Mouse (Mus musculus): ENCODE data around the gene Get4. TPM values are rescaled to one million over a fixed set of nuclear protein-coding genes. Genes with fewer than 3 reads are reported as not detected.
A peak's percentile ranks its signal among the peaks of the same experiment; 100 is the strongest.

Gene Get4
- polyA plus RNA-seq, 1 experiment from 2014 or later, result 132 TPM

DNA sequence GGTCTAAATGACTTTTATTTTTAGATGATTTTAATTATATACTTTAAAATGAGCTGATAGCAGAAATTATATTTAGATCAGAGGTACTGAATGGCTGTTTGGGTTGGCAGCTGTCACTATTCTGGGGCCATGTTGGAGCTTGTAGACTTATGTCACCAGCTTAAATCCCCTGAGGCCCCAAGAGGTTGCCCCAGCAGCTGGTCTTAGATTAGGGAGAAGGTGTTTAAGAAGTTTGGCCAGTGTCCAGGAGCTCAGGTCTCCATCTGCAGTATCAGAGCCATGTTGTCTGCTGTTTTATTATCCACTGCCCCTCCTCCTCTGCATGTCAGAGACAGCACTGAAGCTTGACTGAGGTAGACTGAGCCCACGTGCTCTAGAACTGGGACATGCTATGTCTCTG, 8.7 kb upstream of the Get4 start:
- H3K4me3 ChIP-seq, result no peak overlapping the region
- H3K27me3 ChIP-seq, result no peaks in the 10 kb centered on the region
- H3K4me2 ChIP-seq, result no peak overlapping the region
- H3K9ac ChIP-seq, result no peak overlapping the region
- no peaks in the 10 kb centered on the region for H3K9me3 ChIP-seq (replicated peaks)
- 29% methylated on average over 1 of the region's 1 CpGs for WGBS
- peaks cover 60% of the 10 kb centered on the region for H3K36me3 ChIP-seq
- peak overlapping the region; percentile 52 for H3K27ac ChIP-seq
- H3K4me1 ChIP-seq (replicated peaks), result peaks cover 29% of the 10 kb centered on the region
- peak; percentile 50; the same call in 1 of the 2 replicates for ATAC-seq (replicated peaks; ENCODE audit: insufficient number of reproducible peaks, insufficient read depth, low FRiP score, low read depth)

DNA sequence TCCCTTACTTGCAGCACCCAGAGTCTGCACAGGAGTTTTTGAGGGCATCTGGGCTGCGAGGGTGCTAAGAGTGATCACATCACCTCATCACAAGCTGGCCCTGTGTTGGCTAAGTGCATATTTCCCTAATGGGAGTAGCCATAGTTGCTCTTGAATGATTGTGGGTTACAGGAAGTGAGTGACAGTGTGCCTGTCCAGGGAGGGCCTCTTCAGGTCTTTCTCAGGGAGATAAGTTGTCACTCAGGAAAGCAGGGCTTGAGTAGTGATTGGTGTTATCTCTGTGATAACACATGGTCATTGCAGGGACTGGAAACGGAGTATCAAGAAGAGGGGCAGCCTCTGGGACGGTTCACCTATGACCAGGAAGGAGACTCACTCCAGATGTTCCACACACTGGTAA, 4.4 kb upstream of the Get4 start:
- H3K4me3 ChIP-seq, result no peak overlapping the region
- WGBS, result 55% methylated on average over 3 of the region's 3 CpGs
- H3K36me3 ChIP-seq, result peaks cover 39% of the 10 kb centered on the region
- no peak overlapping the region for H3K9ac ChIP-seq
- ATAC-seq (replicated peaks; ENCODE audit: insufficient number of reproducible peaks, insufficient read depth, low FRiP score, low read depth), result no peak
- no peak overlapping the region for H3K27ac ChIP-seq
- H3K27me3 ChIP-seq, result no peaks in the 10 kb centered on the region
- peaks cover 15% of the 10 kb centered on the region for H3K4me1 ChIP-seq (replicated peaks)
- no peak overlapping the region for H3K4me2 ChIP-seq
- H3K9me3 ChIP-seq (replicated peaks), result no peaks in the 10 kb centered on the region

DNA sequence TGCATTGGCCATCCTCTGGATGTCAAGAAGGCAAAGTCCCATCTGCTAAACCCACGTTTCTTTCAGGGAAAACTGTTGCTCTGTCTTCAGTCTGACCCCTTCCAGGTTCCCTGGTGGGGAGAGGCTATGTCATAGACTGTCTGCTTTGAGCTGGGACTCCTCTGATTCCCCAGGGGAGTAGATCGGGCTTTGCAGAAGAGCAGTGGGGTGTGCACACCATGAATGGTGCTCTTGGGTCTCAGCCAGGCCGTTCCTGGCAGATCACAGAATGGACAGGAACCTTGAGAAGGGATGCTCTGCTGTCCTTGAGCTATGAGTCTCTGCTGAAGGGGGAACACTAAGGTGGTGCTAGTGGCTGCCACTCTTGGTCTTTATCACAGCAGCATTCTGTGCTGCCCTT, 3.3 kb upstream of the Get4 start:
- Histone ChIP-seq H3K4me2 (no peak overlapping the region), H3K9me3 (replicated peaks) (no peaks in the 10 kb centered on the region), H3K4me1 (replicated peaks) (peaks cover 14% of the 10 kb centered on the region), H3K36me3 (peaks cover 39% of the 10 kb centered on the region), H3K9ac (no peak overlapping the region), H3K27ac (no peak overlapping the region), H3K27me3 (no peaks in the 10 kb centered on the region), H3K4me3 (no peak overlapping the region)
- WGBS, result 67% methylated on average over 3 of the region's 3 CpGs
- ATAC-seq (replicated peaks; ENCODE audit: insufficient number of reproducible peaks, insufficient read depth, low FRiP score, low read depth), result no peak

DNA sequence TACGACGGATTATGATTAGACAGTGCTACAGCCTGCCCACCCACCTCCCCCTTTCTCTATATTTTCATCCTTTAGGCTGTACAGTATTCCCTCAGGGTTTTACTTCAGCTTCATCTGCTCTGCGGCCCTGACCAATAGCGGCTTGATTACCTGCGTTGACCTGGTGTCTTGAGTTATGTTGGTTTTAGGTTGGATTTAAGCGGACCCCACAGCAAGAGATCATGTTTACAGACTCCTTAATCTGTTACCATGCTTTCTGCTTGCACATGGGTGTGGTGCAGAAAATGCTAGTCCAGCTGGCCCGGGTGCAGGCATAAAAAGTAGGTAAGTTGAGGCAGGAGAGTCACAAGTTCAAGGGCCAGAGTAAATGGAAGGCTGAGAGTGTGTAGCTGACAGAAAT, 845 bp upstream of the Get4 start:
- peaks cover 36% of the 10 kb centered on the region for H3K4me1 ChIP-seq (replicated peaks)

DNA sequence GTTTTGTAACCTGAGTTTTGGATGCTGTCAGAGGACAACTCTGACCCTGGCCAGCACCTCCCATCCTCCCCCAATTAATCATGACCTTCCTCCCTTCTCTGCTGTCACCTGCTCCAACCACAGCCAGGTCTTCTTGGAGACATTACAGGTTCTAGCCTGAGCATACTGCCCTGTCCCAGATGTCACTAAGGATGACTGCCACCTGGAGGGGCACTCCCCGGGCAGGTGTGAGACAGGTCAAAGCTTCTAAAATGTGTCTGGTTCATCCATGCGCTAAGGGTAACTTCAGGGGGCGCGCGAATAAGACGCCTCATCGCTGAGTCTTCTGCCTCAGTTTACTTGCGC, 416 bp upstream of the Get4 start:
- under 1% methylated on average over 8 of the region's 8 CpGs for WGBS
- peak overlapping the region; percentile 75 for H3K4me3 ChIP-seq
- peaks cover 40% of the 10 kb centered on the region for H3K4me1 ChIP-seq (replicated peaks)
- H3K4me2 ChIP-seq, result peak overlapping the region; percentile 84
- peak overlapping the region; percentile 60 for H3K9ac ChIP-seq
- H3K9me3 ChIP-seq (replicated peaks), result no peaks in the 10 kb centered on the region
- H3K27me3 ChIP-seq, result no peaks in the 10 kb centered on the region
- H3K36me3 ChIP-seq, result peaks cover 23% of the 10 kb centered on the region
- peak; percentile 8 for ATAC-seq (replicated peaks; ENCODE audit: insufficient number of reproducible peaks, insufficient read depth, low FRiP score, low read depth)
- H3K27ac ChIP-seq, result peak overlapping the region; percentile 80

More for the DNA sequence above, 845 bp upstream of the Get4 start:
- Histone ChIP-seq H3K4me2 (peak overlapping the region; percentile 84), H3K4me3 (peak overlapping the region; percentile 75), H3K9me3 (replicated peaks) (no peaks in the 10 kb centered on the region), H3K36me3 (peaks cover 28% of the 10 kb centered on the region), H3K27ac (peak overlapping the region; percentile 80), H3K9ac (no peak overlapping the region), H3K27me3 (no peaks in the 10 kb centered on the region)
- ATAC-seq (replicated peaks; ENCODE audit: insufficient number of reproducible peaks, insufficient read depth, low FRiP score, low read depth), result no peak
- 85% methylated on average over 7 of the region's 7 CpGs for WGBS

DNA sequence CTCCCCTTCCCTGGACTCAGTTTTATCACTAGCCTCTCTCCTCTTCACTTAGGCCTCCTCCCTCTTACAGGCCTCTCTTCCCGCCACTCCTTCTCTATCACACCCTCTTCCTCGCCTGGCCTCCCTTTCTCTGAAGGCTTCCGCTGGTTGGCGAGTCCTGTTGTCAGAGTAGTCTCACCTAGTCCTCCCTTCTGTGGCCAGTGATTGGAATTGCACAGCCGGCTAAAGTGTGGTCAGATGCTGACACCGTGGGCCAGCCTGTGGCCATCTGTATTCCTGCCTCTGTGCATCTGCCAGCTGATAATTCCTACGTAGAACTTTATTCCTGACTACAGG, 754 bp downstream of the Get4 start:
- H3K4me1 ChIP-seq (replicated peaks), result peaks cover 52% of the 10 kb centered on the region
- under 1% methylated on average over 7 of the region's 7 CpGs for WGBS

DNA sequence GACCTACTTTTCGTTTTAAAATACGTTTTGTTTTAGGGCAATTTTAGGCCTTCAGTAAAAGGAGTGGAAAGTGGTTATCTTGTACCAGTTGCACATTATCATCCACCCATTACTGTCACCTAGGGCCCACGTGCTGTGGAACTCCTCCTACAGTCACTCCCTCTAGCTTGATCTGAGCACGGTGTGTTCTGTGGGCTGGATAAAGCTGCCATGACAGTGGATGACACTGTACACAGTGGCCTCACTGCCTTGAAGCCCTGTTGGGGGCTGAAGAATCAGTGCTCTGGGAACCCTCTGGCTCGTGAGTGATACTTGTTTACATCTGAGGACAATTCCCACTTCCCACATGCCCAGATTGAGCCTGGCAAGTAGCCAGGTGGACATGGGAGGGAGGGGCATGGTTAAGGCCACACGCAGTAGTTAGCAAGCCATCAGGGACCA, 1.2 kb downstream of the Get4 start:
- WGBS, result 4% methylated on average over 6 of the region's 6 CpGs
- H3K36me3 ChIP-seq, result peaks cover 7% of the 10 kb centered on the region; the same call in 1 of the 2 replicates
- no peaks in the 10 kb centered on the region for H3K9me3 ChIP-seq (replicated peaks)
- H3K27me3 ChIP-seq, result no peaks in the 10 kb centered on the region
- peak overlapping the region; percentile 83 for H3K9ac ChIP-seq
- peak overlapping the region; percentile 93 for H3K27ac ChIP-seq
- no peak for ATAC-seq (replicated peaks; ENCODE audit: insufficient number of reproducible peaks, insufficient read depth, low FRiP score, low read depth)
- H3K4me1 ChIP-seq (replicated peaks), result peaks cover 56% of the 10 kb centered on the region
- H3K4me2 ChIP-seq, result peak overlapping the region; percentile 84
- H3K4me3 ChIP-seq, result peak overlapping the region; percentile 75

More for the DNA sequence above, 754 bp downstream of the Get4 start:
- Histone ChIP-seq H3K36me3 (peaks cover 12% of the 10 kb centered on the region), H3K9me3 (replicated peaks) (no peaks in the 10 kb centered on the region), H3K4me3 (peak overlapping the region; percentile 75), H3K4me2 (peak overlapping the region; percentile 84), H3K27ac (peak overlapping the region; percentile 93), H3K9ac (peak overlapping the region; percentile 83), H3K27me3 (no peaks in the 10 kb centered on the region)
- no peak for ATAC-seq (replicated peaks; ENCODE audit: insufficient number of reproducible peaks, insufficient read depth, low FRiP score, low read depth)

DNA sequence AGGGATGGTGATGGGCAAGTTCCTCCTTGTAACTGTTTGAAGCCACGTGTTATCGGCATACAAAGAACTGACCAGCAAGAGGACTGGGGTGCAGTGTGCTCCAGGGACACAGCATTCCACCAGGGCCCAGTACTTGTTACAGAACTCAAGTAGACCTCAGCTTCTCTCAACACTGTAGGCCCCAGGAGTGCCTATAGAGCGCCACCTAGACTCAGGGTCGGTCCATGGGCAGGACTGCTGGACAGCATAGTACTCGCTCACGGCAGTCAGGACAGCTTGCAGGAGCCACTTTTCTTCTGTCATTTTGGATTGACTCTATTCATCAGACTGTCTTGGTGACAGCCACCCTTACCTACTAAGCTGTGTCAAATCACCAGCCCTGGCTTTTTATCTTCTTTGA, 2.8 kb downstream of the Get4 start:
- Histone ChIP-seq H3K4me2 (no peak overlapping the region), H3K27ac (0 out of 2 replicates have a peak overlapping the region, but pooled peaks have one; percentile 64), H3K4me3 (no peak overlapping the region), H3K27me3 (no peaks in the 10 kb centered on the region), H3K9me3 (replicated peaks) (no peaks in the 10 kb centered on the region), H3K36me3 (no peaks in the 10 kb centered on the region), H3K4me1 (replicated peaks) (peaks cover 70% of the 10 kb centered on the region), H3K9ac (peak overlapping the region; percentile 27; the same call in 1 of the 2 replicates)
- 72% methylated on average over 6 of the region's 6 CpGs for WGBS
- ATAC-seq (replicated peaks; ENCODE audit: insufficient number of reproducible peaks, insufficient read depth, low FRiP score, low read depth), result no peak

DNA sequence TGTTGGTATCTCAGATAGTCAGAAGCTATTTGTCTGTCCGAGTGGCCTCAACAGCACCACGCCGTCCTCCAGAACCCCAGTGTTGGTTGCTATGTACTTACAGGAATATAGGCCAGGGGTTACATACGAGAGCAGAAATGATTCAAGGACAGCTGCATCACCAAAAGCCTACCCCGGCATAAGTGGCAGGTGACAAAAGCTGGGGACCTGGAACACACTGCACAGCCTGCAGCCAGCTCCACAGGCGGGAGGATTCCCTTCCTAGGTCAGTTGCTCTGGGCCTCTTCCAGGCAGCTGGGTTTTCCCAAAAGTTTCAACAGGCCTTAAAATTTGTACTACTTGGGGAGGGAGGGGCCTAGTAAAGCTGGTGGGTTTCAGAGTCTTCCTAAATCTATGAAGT, 3.7 kb downstream of the Get4 start:
- Histone ChIP-seq H3K4me2 (peak overlapping the region; percentile 22; the same call in 1 of the 2 replicates), H3K9ac (0 out of 2 replicates have a peak overlapping the region, but pooled peaks have one; percentile 6)

DNA sequence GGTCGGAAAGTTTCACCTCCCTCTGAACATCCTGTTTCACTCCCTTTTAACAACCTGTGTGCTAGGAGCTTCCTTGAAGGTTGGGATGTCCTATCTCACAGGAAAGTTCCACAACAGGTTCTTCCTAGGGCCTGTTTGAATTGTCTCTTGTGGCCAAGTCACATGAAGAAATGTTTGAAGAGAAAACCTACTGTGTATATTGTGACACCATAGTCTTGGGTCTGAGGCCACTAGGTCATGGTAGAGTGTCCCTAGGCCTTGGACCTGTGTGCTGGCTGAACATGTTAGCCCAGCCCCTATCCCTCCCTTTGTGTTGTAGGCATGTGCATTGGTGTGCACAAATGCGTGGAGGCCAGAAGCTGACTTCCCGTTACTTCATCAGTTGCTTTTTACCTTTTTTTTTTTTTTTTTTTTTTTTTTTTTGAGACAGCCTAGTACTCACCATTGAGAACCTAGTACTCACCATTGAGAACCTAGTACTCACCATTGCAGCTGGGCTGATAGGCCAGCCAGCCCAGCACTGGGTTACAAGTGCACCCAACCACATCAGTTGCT, 4.2 kb downstream of the Get4 start:
- Histone ChIP-seq H3K36me3 (no peaks in the 10 kb centered on the region), H3K4me3 (no peak overlapping the region), H3K27me3 (no peaks in the 10 kb centered on the region), H3K9ac (no peak overlapping the region), H3K9me3 (replicated peaks) (no peaks in the 10 kb centered on the region), H3K4me2 (no peak overlapping the region; the same call in 1 of the 2 replicates), H3K4me1 (replicated peaks) (peaks cover 78% of the 10 kb centered on the region), H3K27ac (peak overlapping the region; percentile 69)
- no peak for ATAC-seq (replicated peaks; ENCODE audit: insufficient number of reproducible peaks, insufficient read depth, low FRiP score, low read depth)
- 81% methylated on average over 3 of the region's 3 CpGs for WGBS

More for the DNA sequence above, 3.7 kb downstream of the Get4 start:
- no peaks in the 10 kb centered on the region for H3K27me3 ChIP-seq
- peaks cover 79% of the 10 kb centered on the region for H3K4me1 ChIP-seq (replicated peaks)
- H3K9me3 ChIP-seq (replicated peaks), result no peaks in the 10 kb centered on the region
- H3K4me3 ChIP-seq, result no peak overlapping the region
- WGBS, result 67% methylated on average over 6 of the region's 6 CpGs
- ATAC-seq (replicated peaks; ENCODE audit: insufficient number of reproducible peaks, insufficient read depth, low FRiP score, low read depth), result no peak
- no peaks in the 10 kb centered on the region for H3K36me3 ChIP-seq
- peak overlapping the region; percentile 64 for H3K27ac ChIP-seq

DNA sequence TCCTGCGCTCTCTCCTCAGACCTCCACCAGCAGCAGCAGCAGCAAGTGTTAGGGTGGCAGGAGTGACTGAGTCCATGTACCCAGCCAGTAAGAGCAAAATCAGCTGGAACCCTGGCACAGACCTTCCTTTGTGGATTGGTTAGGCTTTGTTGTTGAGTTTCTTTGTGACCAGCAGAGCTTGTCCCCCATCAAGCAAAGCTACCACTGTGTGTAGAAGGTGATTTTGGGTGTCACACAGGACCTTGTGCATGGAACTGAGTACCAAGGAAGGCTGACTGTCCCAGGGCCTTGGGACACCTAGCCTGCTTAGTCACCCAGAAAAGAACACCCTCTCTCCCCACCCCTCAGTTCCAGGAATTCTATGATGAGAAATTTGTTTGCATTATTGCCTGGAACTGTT, 5.1 kb downstream of the Get4 start:
- WGBS, result 91% methylated on average over 1 of the region's 1 CpGs
- ATAC-seq (replicated peaks; ENCODE audit: insufficient number of reproducible peaks, insufficient read depth, low FRiP score, low read depth), result no peak
- H3K9me3 ChIP-seq (replicated peaks), result no peaks in the 10 kb centered on the region
- no peaks in the 10 kb centered on the region for H3K27me3 ChIP-seq
- H3K27ac ChIP-seq, result peak overlapping the region; percentile 69
- H3K4me2 ChIP-seq, result no peak overlapping the region
- H3K4me3 ChIP-seq, result no peak overlapping the region
- H3K9ac ChIP-seq, result no peak overlapping the region
- H3K36me3 ChIP-seq, result peaks cover 3% of the 10 kb centered on the region; the same call in 1 of the 2 replicates
- H3K4me1 ChIP-seq (replicated peaks), result peaks cover 74% of the 10 kb centered on the region

DNA sequence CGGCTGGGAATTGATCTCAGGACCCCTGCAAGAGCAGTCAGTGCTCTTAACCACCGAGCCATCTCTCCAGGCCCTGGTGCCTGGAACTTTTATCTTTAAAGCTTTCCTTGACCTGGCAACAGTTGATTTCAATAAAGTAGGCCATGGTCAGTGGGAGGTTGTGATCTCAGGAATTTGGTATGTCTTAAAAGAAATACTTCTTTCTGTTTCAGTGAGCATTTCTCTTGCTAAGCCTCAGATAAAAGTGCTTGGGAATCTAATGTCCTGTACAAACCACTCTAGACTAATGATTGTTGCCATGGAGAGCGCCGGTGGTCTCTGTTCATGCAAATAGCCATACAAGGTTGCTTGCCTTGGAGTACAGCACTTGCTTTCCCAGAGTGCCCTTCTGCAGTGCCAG, 5.7 kb downstream of the Get4 start:
- Histone ChIP-seq H3K4me3 (no peak overlapping the region), H3K9me3 (replicated peaks) (no peaks in the 10 kb centered on the region), H3K27ac (peak overlapping the region; percentile 69), H3K36me3 (peaks cover 9% of the 10 kb centered on the region; the same call in 1 of the 2 replicates), H3K27me3 (no peaks in the 10 kb centered on the region), H3K4me1 (replicated peaks) (peaks cover 74% of the 10 kb centered on the region), H3K9ac (no peak overlapping the region), H3K4me2 (0 out of 2 replicates have a peak overlapping the region, but pooled peaks have one; percentile 17)
- ATAC-seq (replicated peaks; ENCODE audit: insufficient number of reproducible peaks, insufficient read depth, low FRiP score, low read depth), result no peak
- WGBS, result 34% methylated on average over 4 of the region's 4 CpGs
